Comparison of ENCODE assay signal across 8 mouse cellular contexts in genomic region chr4:59096393-59096792, GRCm38 (mm10). TPM values are rescaled to one million over a fixed set of nuclear protein-coding genes. Genes with fewer than 3 reads are reported as not detected.
DNase-seq lines count a peak whose midpoint lies in the region; ATAC-seq lines count a peak whose summit lies in the region.

No protein-coding gene starts in this region.

- peak; percentile 85 for DNase-seq in ZHBTc4 (ENCODE audit: low read depth, low spot score)
- peak; percentile 52 to 79 for DNase-seq in cerebellum, postnatal 25 days
- peak; percentile 8 to 72 for DNase-seq in frontal cortex, postnatal 25 days (ENCODE audit: low spot score in 2 of 2)
- DNase-seq in hindlimb bud, embryonic 11.5 days (ENCODE audit: extremely low spot score, low read depth, low spot score): peak; percentile 83
- DNase-seq in left cerebral cortex, adult 11 months (ENCODE audit: low spot score): peak; percentile 71
- peak; percentile 58 for DNase-seq in right cerebral cortex, postnatal 14 days

- peak; percentile 90 for ATAC-seq in megakaryocyte-erythroid progenitor cell, adult 5-6 weeks (replicated peaks; ENCODE audit: low FRiP score, low TSS enrichment, poor library complexity, severe bottlenecking)
- no peak for ATAC-seq in activated CD4-positive, CD25-positive, alpha-beta regulatory T cell, adult 4 months

RNA-seq across cellular contexts. Expression of gene AI481877, which starts 42.4 kb away (rescaled TPM):
- total RNA-seq in megakaryocyte-erythroid progenitor cell, adult 5-6 weeks (2014; fragmentation: Nextera tagmentation): not detected in 2 replicates
- total RNA-seq in megakaryocyte-erythroid progenitor cell, adult 5-6 weeks (2017): not detected in 2 replicates
- polyA plus RNA-seq in activated CD4-positive, CD25-positive, alpha-beta regulatory T cell, adult 4 months (2017; shearing (Covaris generic)): not detected
